Mouse (Mus musculus) heart, postnatal 0 days (tissue): Measurements from ENCODE around the gene Cdk17. TPM values are rescaled to one million over a fixed set of nuclear protein-coding genes. Genes with fewer than 3 reads are reported as not detected.

Experiments used
- ATAC-seq: fragments of 200-750 bp; cut with Nextera tagmentation; 2 replicates; pipeline ENCODE4 v1.8.0; 2017; ENCODE audit warnings: low read depth, moderate number of reproducible peaks, moderate library complexity; ENCODE audit not compliant: insufficient read depth
- DNase-seq: peaks from one replicate; pipeline ENCODE4 v3.0.0-alpha.2; 2016; ENCODE audit warnings: low spot score
- H3K27ac ChIP-seq: fragments of 300-500 bp; sonication (generic); 2 replicates; pipeline ENCODE4 v1.5.1; 2014; ENCODE audit warnings: low read depth, mild to moderate bottlenecking
- H3K27me3 ChIP-seq: fragments of 300-500 bp; sonication (generic); 2 replicates; pipeline ENCODE4 v1.6.1; 2014; ENCODE audit warnings: low read length, mixed read lengths; ENCODE audit not compliant: control insufficient read depth, insufficient read depth
- H3K36me3 ChIP-seq: fragments of 300-500 bp; sonication (generic); replicated peaks from 2 replicates; pipeline ENCODE4 v1.6.1; 2014; ENCODE audit warnings: low read length, mixed read lengths; ENCODE audit not compliant: control insufficient read depth, insufficient read depth
- H3K4me1 ChIP-seq: fragments of 300-500 bp; sonication (generic); 2 replicates; pipeline ENCODE4 v1.6.1; 2014; ENCODE audit warnings: antibody characterized with exemption; ENCODE audit not compliant: control insufficient read depth, insufficient read depth
- H3K4me2 ChIP-seq: fragments of 300-500 bp; sonication (generic); 2 replicates; pipeline ENCODE4 v1.6.1; 2014; ENCODE audit warnings: low read depth, mild to moderate bottlenecking, low read length, moderate library complexity
- H3K4me3 ChIP-seq: fragments of 300-500 bp; sonication (generic); 2 replicates; pipeline ENCODE4 v1.5.1; 2014; ENCODE audit warnings: low read depth, low read length
- H3K9ac ChIP-seq: fragments of 300-500 bp; sonication (generic); replicated peaks from 2 replicates; pipeline ENCODE4 v1.6.1; 2014; ENCODE audit warnings: low read depth, low read length, mixed read lengths
- H3K9me3 ChIP-seq: fragments of 300-500 bp; sonication (generic); replicated peaks from 2 replicates; pipeline ENCODE4 v1.6.1; 2016; ENCODE audit warnings: low read length; ENCODE audit not compliant: control insufficient read depth
- CTCF ChIP-seq: IDR thresholded peaks from 2 replicates; pipeline ENCODE4 v1.5.1; 2016; ENCODE audit warnings: antibody characterized with exemption, control low read depth, low read depth
- EP300 ChIP-seq: IDR thresholded peaks from 2 replicates; pipeline ENCODE4 v1.6.1; 2016; ENCODE audit warnings: antibody characterized with exemption, low read depth
- WGBS: fragments of 180-500 bp; shearing (Covaris S2); extraction: QIAGEN DNeasy Blood & Tissue Kit; methylation state at CpG from one replicate; pipeline ENCODE4 v1.1.7; 2014; 5-methylcytosine and 5-hydroxymethylcytosine counted together
- polyA plus RNA-seq: library from polyadenylated mRNA; unstranded; fragments of >200 nt; fragmentation: Nextera tagmentation; extraction: Ambion mirVana; gene quantifications from 2 replicates; pipeline ENCODE4 v1.2.1, GENCODE M21; 2015
- total RNA-seq: library from RNA; depleted of rRNA; stranded (reverse); fragments of >200 nt; gene quantifications from 2 replicates; pipeline ENCODE4 v1.2.3, GENCODE M21; 2014; ENCODE audit warnings: low replicate concordance

Cdk17 gene
- total and polyA plus RNA-seq, 2 experiments from 2014 or later: 12.3 to 40.2 TPM

- Histone ChIP-seq H3K9me3 (no peaks in the 10 kb centered on the region), H3K4me3 (no peak overlapping the region)
These were observed 128.7 kb downstream of the Cdk17 start for GRCm38 (mm10) chr10:93289404-93289803.

GRCm38 (mm10) chr10:93291352-93291751 lies 130.7 kb downstream of the Cdk17 start:
- no peaks in the 10 kb centered on the region for H3K27me3 ChIP-seq
- no peaks in the 10 kb centered on the region for H3K9me3 ChIP-seq
- peaks cover 26% of the 10 kb centered on the region for H3K4me1 ChIP-seq
- peak overlapping the region; percentile 32; the same call in 1 of the 2 replicates for H3K4me2 ChIP-seq
- H3K36me3 ChIP-seq: no peaks in the 10 kb centered on the region
- WGBS: 19% methylated on average over 7 of the region's 7 CpGs
- no peak overlapping the region for H3K4me3 ChIP-seq
- peak; percentile 76 for DNase-seq
- peak; percentile 77 for ATAC-seq
- TF ChIP-seq CTCF (peak; percentile 90), EP300 (no peak)
- peak overlapping the region; percentile 67 for H3K27ac ChIP-seq
- H3K9ac ChIP-seq: no peak overlapping the region

More at GRCm38 (mm10) chr10:93289404-93289803, 128.7 kb downstream of the Cdk17 start:
- Histone ChIP-seq H3K36me3 (0 out of 2 replicates have a peak, but pooled peaks cover 4% of the 10 kb centered on the region), H3K27me3 (no peaks in the 10 kb centered on the region), H3K27ac (peak overlapping the region; percentile 36), H3K4me1 (peaks cover 28% of the 10 kb centered on the region), H3K4me2 (no peak overlapping the region), H3K9ac (no peak overlapping the region)
- TF ChIP-seq CTCF (no peak), EP300 (no peak)
- WGBS: 69% methylated on average over 6 of the region's 6 CpGs
- no peak for ATAC-seq
- DNase-seq: no peak

GRCm38 (mm10) chr10:93291843-93292242 lies 131.2 kb downstream of the Cdk17 start:
- ATAC-seq (peak; percentile 74), DNase-seq (peak; percentile 89)
- Histone ChIP-seq H3K36me3 (no peaks in the 10 kb centered on the region), H3K27me3 (no peaks in the 10 kb centered on the region), H3K4me1 (peaks cover 21% of the 10 kb centered on the region), H3K4me2 (peak overlapping the region; percentile 32; the same call in 1 of the 2 replicates), H3K9me3 (no peaks in the 10 kb centered on the region), H3K27ac (peak overlapping the region; percentile 67), H3K4me3 (no peak overlapping the region), H3K9ac (no peak overlapping the region)
- TF ChIP-seq EP300 (no peak), CTCF (peak; percentile 95)
- WGBS: 1% methylated on average over 6 of the region's 6 CpGs

- no peak for TF ChIP-seq CTCF
- no peak for TF ChIP-seq EP300
These were observed 132.9 kb downstream of the Cdk17 start for GRCm38 (mm10) chr10:93293621-93294020.

GRCm38 (mm10) chr10:93294547-93295219 lies 134.0 kb downstream of the Cdk17 start:
- H3K4me3 ChIP-seq: peak overlapping the region; percentile 14; the same call in 1 of the 2 replicates
- 43% methylated on average over 20 of the region's 20 CpGs for WGBS
- peaks cover 8% of the 10 kb centered on the region; the same call in 1 of the 2 replicates for H3K4me1 ChIP-seq
- no peaks in the 10 kb centered on the region for H3K9me3 ChIP-seq
- DNase-seq: peak; percentile 48
- TF ChIP-seq CTCF (no peak), EP300 (peak; percentile 50)
- ATAC-seq: no peak; the same call in 1 of the 2 replicates
- H3K27ac ChIP-seq: peak overlapping the region; percentile 89
- H3K36me3 ChIP-seq: no peaks in the 10 kb centered on the region
- H3K4me2 ChIP-seq: peak overlapping the region; percentile 36; the same call in 1 of the 2 replicates
- H3K27me3 ChIP-seq: no peaks in the 10 kb centered on the region
- H3K9ac ChIP-seq: no peak overlapping the region

More at GRCm38 (mm10) chr10:93293621-93294020, 132.9 kb downstream of the Cdk17 start:
- WGBS: 48% methylated on average over 7 of the region's 7 CpGs
- H3K4me1 ChIP-seq: peaks cover 11% of the 10 kb centered on the region; the same call in 1 of the 2 replicates
- H3K27me3 ChIP-seq: no peaks in the 10 kb centered on the region
- ATAC-seq (no peak), DNase-seq (no peak)
- H3K9ac ChIP-seq: no peak overlapping the region
- H3K27ac ChIP-seq: peak overlapping the region; percentile 89
- H3K4me2 ChIP-seq: no peak overlapping the region
- H3K4me3 ChIP-seq: no peak overlapping the region
- H3K9me3 ChIP-seq: no peaks in the 10 kb centered on the region
- no peaks in the 10 kb centered on the region for H3K36me3 ChIP-seq
